Mouse (Mus musculus) intestine, embryonic 16.5 days (tissue): Measurements from ENCODE around the gene Slc44a3. TPM values are rescaled to one million over a fixed set of nuclear protein-coding genes. Genes with fewer than 3 reads are reported as not detected.
A peak's percentile ranks its signal among the peaks of the same experiment; 100 is the strongest.

ENCODE experiments used
- ATAC-seq: fragments of 200-750 bp; cut with Nextera tagmentation; 2 replicates; pipeline ENCODE4 v1.8.0; 2017; ENCODE audit warnings: moderate TSS enrichment, moderate library complexity
- H3K27ac ChIP-seq: fragments of 300-500 bp; sonication (generic); 2 replicates; pipeline ENCODE4 v1.5.1; 2014; ENCODE audit warnings: mild to moderate bottlenecking, low read length
- H3K27me3 ChIP-seq: fragments of 300-500 bp; sonication (generic); replicated peaks from 2 replicates; pipeline ENCODE4 v1.6.1; 2014; ENCODE audit warnings: low read length, control low read depth, mixed read lengths; ENCODE audit not compliant: control insufficient read depth, insufficient read depth
- H3K36me3 ChIP-seq: fragments of 300-500 bp; sonication (generic); 2 replicates; pipeline ENCODE4 v1.6.1; 2014; ENCODE audit warnings: low read length, control low read depth; ENCODE audit not compliant: control insufficient read depth, insufficient read depth
- H3K4me1 ChIP-seq: fragments of 300-500 bp; sonication (generic); 2 replicates; pipeline ENCODE4 v1.6.1; 2014; ENCODE audit warnings: low read length, control low read depth, mixed read lengths; ENCODE audit not compliant: control insufficient read depth, insufficient read depth
- H3K4me2 ChIP-seq: fragments of 300-500 bp; sonication (generic); 2 replicates; pipeline ENCODE4 v1.6.1; 2014; ENCODE audit warnings: low read depth, low read length, control low read depth
- H3K4me3 ChIP-seq: fragments of 300-500 bp; sonication (generic); 2 replicates; pipeline ENCODE4 v1.5.1; 2014; ENCODE audit warnings: mild to moderate bottlenecking, low read length
- H3K9ac ChIP-seq: fragments of 300-500 bp; sonication (generic); 2 replicates; pipeline ENCODE4 v1.6.1; 2014; ENCODE audit warnings: low read depth, low read length
- H3K9me3 ChIP-seq: fragments of 300-500 bp; sonication (generic); 2 replicates; pipeline ENCODE4 v1.6.1; 2016; ENCODE audit warnings: low read length, control low read depth; ENCODE audit not compliant: control insufficient read depth
- WGBS: fragments of 180-500 bp; shearing (Covaris S2); extraction: QIAGEN DNeasy Blood & Tissue Kit; methylation state at CpG from one replicate; pipeline ENCODE4 v1.1.7; 2014; 5-methylcytosine and 5-hydroxymethylcytosine counted together
- polyA plus RNA-seq: library from polyadenylated mRNA; unstranded; fragments of >200 nt; fragmentation: Nextera tagmentation; extraction: Ambion mirVana; gene quantifications from 2 replicates; pipeline ENCODE4 v1.2.1, GENCODE M21; 2015

The Slc44a3 gene
- polyA plus RNA-seq, 1 experiment from 2014 or later: 54.9 TPM

DNA sequence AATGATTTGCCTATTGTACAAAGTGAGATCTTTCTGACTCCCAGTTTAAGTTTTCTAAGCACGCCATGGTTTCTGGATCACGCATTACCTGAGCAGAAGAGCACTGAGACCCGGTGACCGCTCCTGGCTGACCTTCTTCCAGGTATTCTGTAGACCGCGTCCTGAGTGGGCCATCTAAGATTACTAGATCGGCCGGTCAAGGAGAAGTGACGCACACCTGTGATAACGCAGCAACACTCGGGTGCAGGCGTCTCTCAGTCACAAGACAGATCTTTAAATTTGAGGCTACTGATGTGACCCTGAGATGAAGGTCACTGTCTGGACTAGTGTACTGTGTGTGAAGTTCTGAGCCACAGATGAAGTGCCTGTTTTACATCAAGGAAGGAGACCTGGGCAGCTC, 90.7 kb downstream of the Slc44a3 start:
- Histone ChIP-seq H3K27me3 (no peaks in the 10 kb centered on the region), H3K4me2 (no peak overlapping the region), H3K36me3 (peaks cover 3% of the 10 kb centered on the region; the same call in 1 of the 2 replicates), H3K9me3 (no peaks in the 10 kb centered on the region), H3K9ac (no peak overlapping the region), H3K27ac (no peak overlapping the region), H3K4me1 (peaks cover 29% of the 10 kb centered on the region), H3K4me3 (no peak overlapping the region)
- WGBS: 85% methylated on average over 12 of the region's 12 CpGs
- no peak for ATAC-seq

DNA sequence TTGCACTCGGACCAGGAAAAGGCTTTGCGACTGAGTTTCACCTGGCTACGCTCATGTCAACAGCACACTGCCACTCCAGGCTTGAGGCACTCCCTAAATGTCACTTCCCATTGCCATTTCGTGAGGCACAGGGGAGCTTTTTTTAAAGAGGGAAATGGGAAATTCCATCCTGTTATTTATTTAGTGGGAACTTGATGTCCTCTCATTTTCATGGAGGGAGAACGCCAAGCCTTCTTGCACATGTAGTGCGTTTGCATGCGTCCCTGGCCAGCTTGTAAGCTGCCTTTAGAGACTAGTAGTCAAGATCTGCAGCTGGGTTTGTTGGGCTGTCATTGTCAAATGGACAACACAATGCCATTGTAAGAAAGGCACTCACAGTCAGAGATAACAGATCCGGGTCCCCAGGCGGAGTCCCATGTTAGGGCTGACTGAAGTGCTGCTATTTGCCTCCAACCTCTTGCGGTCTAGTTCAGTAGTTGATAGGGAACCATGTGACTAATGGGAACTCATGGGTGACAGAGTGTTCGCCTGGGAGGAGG, 92.5 kb downstream of the Slc44a3 start:
- Histone ChIP-seq H3K9ac (no peak overlapping the region), H3K9me3 (no peaks in the 10 kb centered on the region), H3K27ac (no peak overlapping the region), H3K4me3 (no peak overlapping the region), H3K27me3 (no peaks in the 10 kb centered on the region), H3K4me1 (peaks cover 38% of the 10 kb centered on the region), H3K4me2 (no peak overlapping the region), H3K36me3 (peaks cover 3% of the 10 kb centered on the region; the same call in 1 of the 2 replicates)
- WGBS: 66% methylated on average over 11 of the region's 11 CpGs
- no peak for ATAC-seq

DNA sequence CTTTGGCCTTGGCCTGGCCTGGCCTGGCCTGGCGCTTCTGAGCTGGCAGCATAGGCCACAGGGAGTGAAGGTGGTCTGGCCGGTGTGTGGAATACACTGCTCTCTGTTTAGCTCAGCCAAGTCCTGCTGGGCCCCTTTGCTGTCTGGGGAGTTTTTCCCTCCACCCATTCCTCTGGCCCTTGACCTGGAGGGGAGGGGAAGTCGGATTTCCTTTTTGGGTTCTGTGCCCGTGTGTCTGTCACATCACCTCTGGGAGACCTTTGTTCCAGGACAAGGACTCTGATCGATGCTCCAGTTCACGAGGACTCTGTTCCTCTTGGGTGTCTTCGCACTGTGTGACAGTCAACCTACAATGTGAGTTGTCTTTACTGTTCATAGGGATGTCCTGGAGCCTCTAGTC, 94.2 kb downstream of the Slc44a3 start:
- Histone ChIP-seq H3K36me3 (peaks cover 3% of the 10 kb centered on the region; the same call in 1 of the 2 replicates), H3K4me1 (peaks cover 52% of the 10 kb centered on the region), H3K9me3 (no peaks in the 10 kb centered on the region), H3K27ac (no peak overlapping the region), H3K9ac (no peak overlapping the region), H3K27me3 (no peaks in the 10 kb centered on the region), H3K4me3 (no peak overlapping the region), H3K4me2 (no peak overlapping the region)
- 63% methylated on average over 7 of the region's 7 CpGs for WGBS
- no peak for ATAC-seq

DNA sequence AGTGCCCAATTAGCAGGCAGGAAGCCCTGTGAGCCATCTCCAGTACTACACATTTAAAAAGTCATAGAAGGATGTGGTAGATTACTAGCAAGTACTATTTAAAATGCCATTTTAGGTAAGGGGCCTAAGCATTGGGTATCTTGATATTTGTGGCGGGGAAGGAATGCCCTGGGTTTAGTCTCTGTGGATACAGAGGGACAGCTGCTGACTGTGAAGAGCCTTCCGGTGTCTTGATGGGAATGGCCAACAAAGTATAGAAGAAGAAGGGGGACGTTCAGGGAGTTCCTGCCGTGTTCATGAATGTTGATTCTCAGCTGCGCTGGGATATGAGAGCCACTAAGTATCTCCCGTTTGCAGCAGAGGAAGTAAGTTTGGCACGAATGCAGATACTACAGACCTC, 95.1 kb downstream of the Slc44a3 start:
- H3K9ac ChIP-seq: no peak overlapping the region
- H3K27me3 ChIP-seq: no peaks in the 10 kb centered on the region
- H3K4me1 ChIP-seq: peaks cover 52% of the 10 kb centered on the region
- H3K4me3 ChIP-seq: no peak overlapping the region
- 69% methylated on average over 7 of the region's 7 CpGs for WGBS
- ATAC-seq: no peak
- no peak overlapping the region for H3K27ac ChIP-seq
- H3K9me3 ChIP-seq: no peaks in the 10 kb centered on the region
- H3K36me3 ChIP-seq: peaks cover 2% of the 10 kb centered on the region; the same call in 1 of the 2 replicates
- H3K4me2 ChIP-seq: no peak overlapping the region

GRCm38 (mm10) chr3:121435296-121435695, 96.9 kb downstream of the Slc44a3 start:
- peaks cover 55% of the 10 kb centered on the region for H3K4me1 ChIP-seq

GRCm38 (mm10) chr3:121433968-121434533, 98.2 kb downstream of the Slc44a3 start:
- WGBS: 39% methylated on average over 8 of the region's 8 CpGs
- H3K36me3 ChIP-seq: no peaks in the 10 kb centered on the region
- peak overlapping the region; percentile 25; the same call in 1 of the 2 replicates for H3K9ac ChIP-seq
- H3K4me1 ChIP-seq: peaks cover 54% of the 10 kb centered on the region
- H3K27ac ChIP-seq: peak overlapping the region; percentile 44; the same call in 1 of the 2 replicates
- H3K4me3 ChIP-seq: no peak overlapping the region
- no peaks in the 10 kb centered on the region for H3K9me3 ChIP-seq
- H3K4me2 ChIP-seq: no peak overlapping the region
- H3K27me3 ChIP-seq: no peaks in the 10 kb centered on the region
- ATAC-seq: peak; percentile 48

More at GRCm38 (mm10) chr3:121435296-121435695, 96.9 kb downstream of the Slc44a3 start:
- Histone ChIP-seq H3K4me2 (no peak overlapping the region), H3K9me3 (no peaks in the 10 kb centered on the region), H3K36me3 (no peaks in the 10 kb centered on the region), H3K27ac (no peak overlapping the region), H3K9ac (no peak overlapping the region), H3K4me3 (no peak overlapping the region), H3K27me3 (no peaks in the 10 kb centered on the region)
- 73% methylated on average over 5 of the region's 5 CpGs for WGBS
- ATAC-seq: no peak

DNA sequence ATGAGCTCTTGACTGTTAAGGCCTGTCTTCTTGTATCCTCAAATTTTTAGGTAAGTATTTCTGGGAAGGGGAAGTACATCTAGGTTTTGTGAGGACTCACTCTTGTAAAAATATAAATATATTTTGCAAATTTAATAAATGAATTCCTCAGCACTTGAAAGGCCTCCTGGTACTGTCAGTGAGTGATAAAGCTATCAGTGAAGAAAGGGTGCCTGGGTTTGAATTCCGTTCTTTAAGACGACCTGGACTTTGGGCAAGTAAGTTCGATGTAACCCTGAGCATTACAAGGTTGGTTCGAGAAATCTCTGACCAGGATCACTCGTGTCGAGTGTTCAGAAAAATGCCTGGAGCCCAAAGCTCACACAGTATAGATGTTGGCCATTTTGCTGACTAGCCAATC, 98.8 kb downstream of the Slc44a3 start:
- ATAC-seq: no peak
- H3K9me3 ChIP-seq: no peaks in the 10 kb centered on the region
- no peaks in the 10 kb centered on the region for H3K36me3 ChIP-seq
- H3K27ac ChIP-seq: peak overlapping the region; percentile 44; the same call in 1 of the 2 replicates
- H3K4me1 ChIP-seq: peaks cover 58% of the 10 kb centered on the region
- WGBS: 75% methylated on average over 6 of the region's 6 CpGs
- no peak overlapping the region for H3K4me2 ChIP-seq
- 0 out of 2 replicates have a peak overlapping the region, but pooled peaks have one; percentile 25 for H3K9ac ChIP-seq
- no peaks in the 10 kb centered on the region for H3K27me3 ChIP-seq
- no peak overlapping the region for H3K4me3 ChIP-seq

- Histone ChIP-seq H3K4me1 (peaks cover 47% of the 10 kb centered on the region), H3K4me2 (peak overlapping the region; percentile 3; the same call in 1 of the 2 replicates), H3K36me3 (no peaks in the 10 kb centered on the region), H3K4me3 (no peak overlapping the region), H3K9ac (no peak overlapping the region), H3K27me3 (no peaks in the 10 kb centered on the region), H3K27ac (no peak overlapping the region), H3K9me3 (no peaks in the 10 kb centered on the region)
- ATAC-seq: no peak
- 47% methylated on average over 7 of the region's 7 CpGs for WGBS
Measured at GRCm38 (mm10) chr3:121430289-121430936, 101.8 kb downstream of the Slc44a3 start.

- no peak overlapping the region for H3K9ac ChIP-seq
- no peaks in the 10 kb centered on the region for H3K9me3 ChIP-seq
- H3K36me3 ChIP-seq: no peaks in the 10 kb centered on the region
- no peaks in the 10 kb centered on the region for H3K27me3 ChIP-seq
- no peak overlapping the region for H3K27ac ChIP-seq
- WGBS: 50% methylated on average over 3 of the region's 3 CpGs
- H3K4me3 ChIP-seq: no peak overlapping the region
- peak overlapping the region; percentile 8 for H3K4me2 ChIP-seq
- ATAC-seq: no peak
- H3K4me1 ChIP-seq: peaks cover 37% of the 10 kb centered on the region
Measured at GRCm38 (mm10) chr3:121429469-121429868, 102.7 kb downstream of the Slc44a3 start.
